Mouse (Mus musculus) c-Kit-positive CD71-negative TER-119-negative erythroid progenitor cells, embryonic 14.5 days (primary cell): Measurements from ENCODE around the gene Ube2t.
A peak's percentile ranks its signal among the peaks of the same experiment; 100 is the strongest.

Experiments
- DNase-seq: peaks from one replicate; pipeline ENCODE4 v3.0.0-alpha.2; 2013; ENCODE audit warnings: low read depth

Ube2t gene

GRCm38 (mm10) chr1:134962053-134962803 is at the start of gene Ube2t:
Gene Ube2t, plus strand, starts transcription at chr1:134962565.
- peak; percentile 85 for DNase-seq

- no peak for DNase-seq
These were observed 48.8 kb upstream of the Ube2t start for GRCm38 (mm10) chr1:134913535-134913934.

GRCm38 (mm10) chr1:134915421-134915820 is 46.9 kb upstream of the Ube2t start:
- DNase-seq: no peak

- no peak for DNase-seq
These were observed 43.4 kb upstream of the Ube2t start for GRCm38 (mm10) chr1:134919010-134919409.

DNA sequence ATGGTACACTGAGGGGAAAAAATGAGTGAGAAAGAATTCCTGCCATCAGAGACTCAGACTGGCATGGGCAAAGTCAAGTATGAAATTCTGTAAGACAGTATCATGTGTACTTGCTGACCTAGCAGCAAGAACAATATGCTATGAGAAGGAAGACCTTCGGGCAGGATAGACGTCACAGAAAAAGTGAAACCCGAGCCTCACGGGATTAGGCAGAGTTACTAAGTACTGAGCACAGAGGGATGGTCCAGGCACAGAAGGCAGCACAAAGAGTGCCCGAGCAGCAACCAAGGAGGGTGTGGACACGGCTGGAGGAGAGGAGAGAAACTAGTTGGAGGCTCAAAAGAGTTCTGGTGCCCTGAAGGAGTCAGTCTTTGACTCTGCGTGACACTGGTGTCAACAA is 29.9 kb upstream of the Ube2t start:
- DNase-seq: no peak

GRCm38 (mm10) chr1:134936335-134936734 is 26.0 kb upstream of the Ube2t start:
- no peak for DNase-seq

GRCm38 (mm10) chr1:134938233-134938632 is 24.1 kb upstream of the Ube2t start:
- DNase-seq: no peak

DNA sequence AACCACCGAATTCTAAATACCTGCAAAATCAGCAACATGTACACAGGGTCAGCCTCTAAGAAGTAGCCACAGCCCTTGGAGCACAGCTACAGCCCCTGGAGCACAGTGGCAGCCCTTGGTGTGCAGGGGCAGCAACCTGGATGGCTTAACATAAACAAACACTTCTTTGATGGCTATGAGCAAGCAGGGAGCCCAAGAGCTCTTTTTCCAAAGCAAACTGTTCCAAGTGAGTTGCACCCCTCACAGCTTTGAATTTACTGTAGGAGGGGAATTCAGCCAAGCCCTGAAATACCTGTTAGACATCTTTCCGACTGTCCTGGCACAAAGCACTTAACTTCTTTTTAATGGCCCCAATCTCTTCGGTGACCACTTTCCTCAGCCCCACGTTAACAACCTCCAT is 21.5 kb upstream of the Ube2t start:
- no peak for DNase-seq

DNA sequence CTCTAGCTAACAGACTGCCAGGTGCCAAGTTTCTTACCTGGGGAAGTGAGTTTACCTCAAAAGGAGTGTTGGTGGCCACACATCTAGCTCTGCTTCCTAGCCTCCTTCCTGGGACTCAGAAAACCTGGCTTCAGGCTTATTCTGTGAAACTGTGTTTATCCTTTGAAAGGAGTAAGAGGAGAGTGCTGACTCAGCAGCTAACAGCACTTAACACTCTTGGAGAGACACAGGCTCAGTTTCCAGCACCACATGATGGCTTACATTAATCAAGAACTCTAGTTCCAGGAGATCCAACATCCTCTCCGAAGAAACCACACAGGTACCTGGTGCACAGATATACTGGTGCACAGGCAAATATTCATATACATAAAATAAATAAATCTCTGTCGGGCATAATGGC is 19.5 kb upstream of the Ube2t start:
- DNase-seq: no peak

DNA sequence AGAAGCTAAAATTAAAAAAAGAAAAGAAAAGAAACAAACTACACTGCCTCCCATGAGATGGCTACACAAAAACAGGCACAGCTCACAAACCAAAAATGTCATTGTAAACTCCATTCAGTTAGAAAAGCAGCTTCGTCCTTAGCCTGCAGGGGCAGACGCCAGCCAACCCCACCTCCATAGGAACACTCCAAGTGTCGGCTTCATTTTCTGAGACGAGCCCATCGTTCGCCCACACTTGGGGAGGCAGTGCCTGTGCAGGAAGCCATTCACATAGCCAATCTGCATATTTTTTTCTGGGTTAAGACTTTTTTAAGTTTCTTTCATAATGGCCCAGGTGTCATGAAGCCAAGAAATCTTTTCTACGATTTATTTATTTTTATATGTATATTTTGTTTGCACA is 14.8 kb upstream of the Ube2t start:
- no peak for DNase-seq

DNA sequence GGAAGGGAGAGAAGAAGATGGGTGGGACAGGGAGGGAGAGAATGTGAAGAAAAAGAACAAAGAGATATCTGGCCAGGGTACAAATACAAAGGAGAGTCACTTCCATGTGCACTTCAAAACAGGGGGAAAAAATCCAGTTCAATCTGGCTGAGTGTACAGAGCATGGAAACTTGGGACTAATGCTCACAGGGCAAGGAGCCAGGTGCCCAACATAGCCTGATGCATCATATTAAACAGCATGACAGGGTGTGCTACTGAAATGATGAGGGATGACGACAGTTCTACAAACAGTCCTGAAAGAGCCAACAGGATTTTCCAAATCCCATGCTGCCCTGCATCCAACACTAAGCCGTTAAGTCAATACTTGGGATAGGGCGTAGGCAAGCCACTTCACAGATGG is 12.4 kb upstream of the Ube2t start:
- DNase-seq: no peak

DNA sequence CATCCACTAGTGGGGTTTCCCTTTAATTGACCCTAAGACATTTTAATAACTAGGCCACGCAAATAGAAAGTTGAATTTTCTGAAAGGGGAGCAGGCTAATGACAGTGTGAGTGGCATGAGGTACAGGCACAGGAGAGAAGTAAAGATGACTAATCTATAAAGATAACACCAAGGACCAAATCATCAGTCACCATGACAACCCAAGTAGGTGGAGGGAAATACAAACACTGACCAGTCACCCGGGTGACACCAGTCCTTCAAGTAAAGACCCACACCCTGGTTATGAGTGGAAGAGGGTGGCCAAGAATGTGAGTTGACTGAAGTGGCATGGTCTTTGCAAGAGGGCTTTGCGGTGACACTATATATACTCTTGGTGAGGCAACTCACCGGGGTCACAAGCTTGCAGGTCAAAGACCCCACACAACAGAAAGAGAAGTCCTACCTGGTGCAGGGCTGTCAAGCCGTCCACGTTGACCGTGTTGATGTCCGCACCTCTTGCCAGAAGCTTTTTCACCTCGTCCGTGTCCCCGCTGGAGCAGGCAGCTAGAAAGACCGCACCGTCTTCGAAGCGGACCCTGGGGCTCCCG is 7.2 kb upstream of the Ube2t start:
- no peak for DNase-seq

- DNase-seq: peak; percentile 85
These were observed 6.7 kb upstream of the Ube2t start, which contains the start of gene Ppp1r12b for GRCm38 (mm10) chr1:134955637-134956176. Gene Ppp1r12b, minus strand, starts transcription at chr1:134955942.

DNA sequence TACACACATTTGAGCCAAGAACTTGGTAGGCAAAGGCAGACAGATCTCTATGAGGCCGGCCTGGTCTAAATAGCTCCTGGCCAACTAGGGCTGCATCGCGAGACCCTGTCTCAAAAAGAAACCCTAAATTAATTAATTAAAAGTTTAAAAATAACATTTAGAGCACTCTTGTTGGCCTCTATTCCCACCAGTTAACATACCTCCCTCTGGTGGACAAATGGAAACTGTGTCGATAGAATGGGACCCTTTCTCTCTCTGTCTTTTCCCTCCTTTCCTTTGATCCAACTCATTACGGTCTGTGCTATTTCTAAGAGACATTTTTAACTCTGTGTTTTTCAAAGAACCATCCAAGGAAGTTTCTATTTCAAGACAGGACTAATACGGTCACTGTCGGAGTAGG is 1.7 kb upstream of the Ube2t start:
- no peak for DNase-seq

DNA sequence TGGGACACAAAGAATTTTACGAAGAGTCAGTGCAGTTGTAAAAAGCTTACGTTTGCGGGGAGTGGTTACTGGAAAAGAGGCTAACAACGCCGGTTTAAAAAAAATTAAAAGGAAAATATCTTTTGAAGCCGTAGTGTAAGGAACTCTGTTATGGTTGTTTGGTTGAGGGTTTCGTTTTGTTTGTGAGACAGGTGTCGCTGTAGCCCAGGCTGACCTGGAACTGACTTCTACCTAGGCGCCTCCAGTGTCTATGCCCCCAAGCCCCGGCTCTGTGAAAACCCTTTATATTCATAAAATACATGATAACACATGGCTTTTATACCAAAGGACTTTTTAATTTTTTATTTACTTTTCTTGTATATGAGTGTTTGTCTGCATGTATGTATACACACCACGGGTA is 456 bp downstream of the Ube2t start:
- no peak for DNase-seq

GRCm38 (mm10) chr1:134965430-134965829 is 3.1 kb downstream of the Ube2t start:
- DNase-seq: no peak

- DNase-seq: no peak
These were observed 10.6 kb downstream of the Ube2t start for GRCm38 (mm10) chr1:134972920-134973319.

DNA sequence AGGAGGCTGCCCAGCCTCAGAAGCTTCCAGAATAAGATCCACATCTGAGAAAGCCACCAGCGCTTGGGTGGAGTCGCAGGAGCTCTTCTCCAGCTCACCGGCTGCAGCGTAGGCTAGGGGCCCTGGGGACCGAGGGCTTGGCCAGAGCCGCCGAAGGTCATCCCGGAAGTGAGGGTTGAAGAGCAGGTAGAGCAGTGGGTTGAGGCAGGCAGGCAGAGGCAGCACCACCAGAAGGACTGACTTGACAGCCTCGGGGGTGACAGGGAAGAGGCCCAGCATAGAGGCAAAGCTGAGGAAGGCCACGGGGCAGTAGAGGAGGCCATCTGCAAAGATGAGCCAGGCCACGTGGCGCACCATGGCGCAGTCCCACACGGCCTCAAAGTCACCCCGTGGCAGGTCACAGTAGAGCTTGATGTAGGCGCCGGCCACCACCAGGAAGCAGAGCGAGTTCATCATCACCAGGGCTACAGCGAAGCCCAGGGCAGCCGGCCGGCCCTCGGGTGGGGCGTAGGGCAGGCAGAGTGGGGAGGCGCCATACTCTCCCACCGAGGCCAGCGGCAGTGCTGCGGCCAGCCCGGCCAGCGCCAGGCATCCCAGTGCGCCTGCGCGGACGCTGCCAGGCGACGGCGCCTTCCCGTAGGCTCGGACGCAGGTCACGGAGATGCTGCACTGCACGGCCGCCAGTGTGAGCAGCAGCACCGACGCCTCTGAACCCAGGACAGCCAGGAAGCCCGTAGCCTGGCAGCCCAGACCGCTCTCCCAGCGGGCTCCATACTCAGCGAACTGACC is 25.0 kb downstream of the Ube2t start:
- DNase-seq: no peak

DNA sequence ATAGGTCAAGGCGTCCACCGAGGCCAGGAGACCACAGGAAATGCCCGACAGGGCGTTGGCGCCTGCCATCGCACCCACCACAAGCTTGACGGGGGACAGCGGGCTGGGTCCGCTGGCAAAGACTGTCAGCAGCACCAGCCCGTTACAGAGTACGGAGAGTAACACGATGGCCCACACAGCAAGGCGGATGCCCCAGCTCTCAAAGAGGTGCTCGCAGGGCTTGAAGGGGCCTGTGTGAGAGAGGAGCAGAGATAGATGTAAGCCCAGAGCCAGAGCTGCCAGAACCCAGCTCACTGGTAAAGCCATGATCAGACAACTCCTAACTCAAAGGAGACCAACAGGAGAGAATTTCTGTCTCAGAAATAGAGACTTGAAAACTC is 25.6 kb downstream of the Ube2t start:
- DNase-seq: no peak

- peak; percentile 70 for DNase-seq
These were observed 27.0 kb downstream of the Ube2t start for GRCm38 (mm10) chr1:134989372-134989771.

- no peak for DNase-seq
These were observed 29.8 kb downstream of the Ube2t start for GRCm38 (mm10) chr1:134992046-134992645.

GRCm38 (mm10) chr1:134994739-134995138 is 32.4 kb downstream of the Ube2t start:
- DNase-seq: no peak
